Mouse (Mus musculus) spleen, adult 2 months (tissue): Measurements from ENCODE around the gene Pigyl. TPM values are rescaled to one million over a fixed set of nuclear protein-coding genes. Genes with fewer than 3 reads are reported as not detected.
A peak's percentile ranks its signal among the peaks of the same experiment; 100 is the strongest.

Source experiments
- DNase-seq, 2 experiments: peaks; one replicate each; pipeline versions ENCODE4 v3.0.0 to v3.0.0-alpha.2; 2012 to 2021; ENCODE audit warnings: low spot score in 2 of 2, low read depth in 1 of 2
- H3K27ac ChIP-seq: fragments of 200-500 bp; 2 replicates; pipeline ENCODE4 v1.5.1; 2012; ENCODE audit warnings: low read length, inconsistent platforms; ENCODE audit not compliant: insufficient read depth
- H3K27me3 ChIP-seq: fragments of 200-500 bp; 2 replicates; pipeline ENCODE4 v1.6.1; 2012; ENCODE audit warnings: mild to moderate bottlenecking, moderate library complexity, low read length, inconsistent platforms; ENCODE audit not compliant: control insufficient read depth, insufficient read depth
- H3K36me3 ChIP-seq: fragments of 200-500 bp; 2 replicates; pipeline ENCODE4 v1.6.1; 2012; ENCODE audit warnings: mild to moderate bottlenecking, low read length, inconsistent platforms; ENCODE audit not compliant: control insufficient read depth, insufficient read depth
- H3K4me1 ChIP-seq: fragments of 200-500 bp; 2 replicates; pipeline ENCODE4 v1.6.1; 2011; ENCODE audit warnings: inconsistent platforms; ENCODE audit not compliant: control insufficient read depth, insufficient read depth, insufficient read length
- H3K4me3 ChIP-seq: fragments of 200-500 bp; 2 replicates; pipeline ENCODE4 v1.5.1; 2011; ENCODE audit warnings: mild to moderate bottlenecking, inconsistent platforms; ENCODE audit not compliant: insufficient read depth, insufficient read length; ENCODE audit errors: extremely low read depth
- CTCF ChIP-seq: fragments of 200-500 bp; IDR thresholded peaks from 2 replicates; pipeline ENCODE4 v1.5.1; 2011; ENCODE audit warnings: mild to moderate bottlenecking, inconsistent platforms; ENCODE audit not compliant: insufficient read depth, insufficient read length, insufficient replicate concordance; ENCODE audit errors: extremely low read depth
- POLR2A ChIP-seq: fragments of 200-500 bp; IDR thresholded peaks from 2 replicates; pipeline ENCODE4 v1.6.1; 2011; ENCODE audit warnings: low read depth, low read length, inconsistent platforms
- WGBS: fragments of 180-500 bp; shearing (Covaris S2); methylation state at CpG from one replicate; pipeline ENCODE4 v1.1.7; 2018; 5-methylcytosine and 5-hydroxymethylcytosine counted together
- polyA plus RNA-seq: library from polyadenylated mRNA; depleted of rRNA; stranded (reverse); fragments of >200 nt; gene quantifications from 2 replicates; pipeline ENCODE4 v1.2.3, GENCODE M21; 2012; rRNA removed

Gene Pigyl
- polyA plus RNA-seq, 1 experiment: 23.6 TPM

DNA sequence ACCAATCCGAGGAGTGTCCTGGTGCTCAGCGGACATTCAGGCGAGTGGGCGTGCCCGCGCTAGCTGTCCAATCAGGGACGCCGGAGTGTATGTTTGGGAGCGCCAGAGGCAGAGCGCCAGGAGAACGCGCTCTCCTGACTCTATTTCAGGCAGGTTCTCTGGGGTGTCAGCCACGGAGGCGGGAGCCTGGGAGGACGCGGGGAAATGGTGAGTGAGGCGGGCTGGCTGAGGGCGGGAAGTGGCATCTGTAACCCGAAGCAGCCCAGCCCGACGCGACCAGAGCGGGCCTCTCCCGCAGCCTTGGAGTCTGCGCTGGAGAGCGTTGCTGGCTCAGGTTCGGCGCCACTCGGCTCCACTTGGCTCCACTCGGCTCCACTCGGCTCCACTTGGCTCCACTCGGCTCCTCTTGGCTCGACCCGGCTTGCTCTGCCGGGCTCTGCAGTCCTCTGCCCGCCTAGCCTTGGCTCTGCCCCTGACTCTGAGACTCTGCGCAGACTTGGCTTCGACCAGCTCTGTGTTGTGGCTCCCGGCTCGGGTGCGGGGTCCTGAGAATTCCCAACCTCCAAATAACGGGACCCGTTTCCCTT, 31.5 kb downstream of the Pigyl start, which contains the start of gene Zfp872:
Gene Zfp872 (plus strand): TSS at position 66 of the 587 bp plus-strand sequence.
- no peak within 1 kb of the TSS for H3K27ac ChIP-seq
- DNase-seq: no peak
- H3K36me3 ChIP-seq: no peaks in the 10 kb centered on the region
- no peaks in the 10 kb centered on the region; the same call in 1 of the 2 replicates for H3K4me1 ChIP-seq
- 16% methylated on average over 43 of the region's 43 CpGs for WGBS
- peaks cover 6% of the 10 kb centered on the region for H3K27me3 ChIP-seq
- peak within 1 kb of the TSS; percentile 8; the same call in 1 of the 2 replicates for H3K4me3 ChIP-seq
- TF ChIP-seq CTCF (no peak), POLR2A (no peak)

DNA sequence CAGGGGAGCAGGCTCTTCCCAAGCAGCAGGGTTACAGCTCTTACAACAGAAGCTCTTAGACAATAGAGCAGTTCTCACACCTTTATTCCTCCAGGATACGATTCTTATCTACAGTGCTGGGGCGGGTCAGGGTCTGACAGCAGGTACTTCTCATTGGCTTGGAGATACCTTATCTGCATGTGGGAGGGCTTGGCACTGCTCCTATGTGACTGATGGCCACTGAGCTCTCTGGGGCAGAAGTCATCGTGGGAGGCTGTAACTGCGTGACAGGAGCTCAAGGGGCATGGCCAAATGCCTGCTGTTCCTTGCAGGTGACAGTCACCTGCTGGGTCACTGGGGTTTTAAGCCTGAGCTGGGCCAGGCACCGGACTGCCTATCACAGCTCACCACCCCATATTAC, 39.8 kb downstream of the Pigyl start:
- WGBS: 48% methylated on average over 5 of the region's 5 CpGs
- TF ChIP-seq CTCF (no peak), POLR2A (no peak)
- DNase-seq: no peak
- Histone ChIP-seq H3K4me3 (no peak overlapping the region), H3K4me1 (no peaks in the 10 kb centered on the region), H3K27me3 (no peaks in the 10 kb centered on the region), H3K27ac (no peak overlapping the region), H3K36me3 (no peaks in the 10 kb centered on the region)

Other genes starting within 250 kb of the Pigyl start
- 21.1 and 29.6 TPM in 2 replicates for gene Rab3d, start 238.7 kb upstream of the Pigyl start, polyA plus RNA-seq
- gene Ccdc159, start 229.4 kb upstream of the Pigyl start, polyA plus RNA-seq: 0.75 and 0.95 TPM in 2 replicates
- gene Tmem205, start 229.3 kb upstream of the Pigyl start, polyA plus RNA-seq: 19.4 and 24.1 TPM in 2 replicates
- gene Plppr2, start 219.8 kb upstream of the Pigyl start, polyA plus RNA-seq: 2.6 and 3.9 TPM in 2 replicates
- gene Swsap1, start 201.1 kb upstream of the Pigyl start, polyA plus RNA-seq: 6.5 and 7.4 TPM in 2 replicates
- 49.5 and 59.5 TPM in 2 replicates for gene Epor, start 193.3 kb upstream of the Pigyl start, polyA plus RNA-seq
- 7.4 and 8.0 TPM in 2 replicates for gene Rgl3, start 167.4 kb upstream of the Pigyl start, polyA plus RNA-seq
- 0.12 TPM in 1 of 2 replicates, not detected in the other for gene Ccdc151, start 154.2 kb upstream of the Pigyl start, polyA plus RNA-seq
- gene Prkcsh, start 154.0 kb upstream of the Pigyl start, polyA plus RNA-seq: 47.4 and 48.7 TPM in 2 replicates
- gene Elavl3, start 104.8 kb upstream of the Pigyl start, polyA plus RNA-seq: not detected in 2 replicates
- not detected in 2 replicates for gene Gm49318, start 85.6 kb upstream of the Pigyl start, polyA plus RNA-seq
- 21.6 and 28.1 TPM in 2 replicates for gene Zfp653, start 85.5 kb upstream of the Pigyl start, polyA plus RNA-seq
- 21.8 and 30.1 TPM in 2 replicates for gene Ecsit, start 71.4 kb upstream of the Pigyl start, polyA plus RNA-seq
- gene Cnn1, start 57.6 kb upstream of the Pigyl start, polyA plus RNA-seq: 7.2 and 8.0 TPM in 2 replicates
- 70.2 and 89.3 TPM in 2 replicates for gene Elof1, start 39.7 kb upstream of the Pigyl start, polyA plus RNA-seq
- gene Acp5, start 21.1 kb upstream of the Pigyl start, polyA plus RNA-seq: 309 and 340 TPM in 2 replicates
- gene Zfp872, start 31.2 kb downstream of the Pigyl start, polyA plus RNA-seq: not detected in 2 replicates
- 13.8 and 15.1 TPM in 2 replicates for gene Zfp809, start 68.9 kb downstream of the Pigyl start, polyA plus RNA-seq
- 0.13 and 0.15 TPM in 2 replicates for gene Zfp599, start 103.0 kb downstream of the Pigyl start, polyA plus RNA-seq
- gene Zfp810, start 150.8 kb downstream of the Pigyl start, polyA plus RNA-seq: 3.7 and 4.0 TPM in 2 replicates
- gene Anln, start 232.3 kb downstream of the Pigyl start, polyA plus RNA-seq: 1.3 and 1.7 TPM in 2 replicates